Mouse (Mus musculus): Measurements from ENCODE around the gene Tppp3. TPM values are rescaled to one million over a fixed set of nuclear protein-coding genes. Genes with fewer than 3 reads are reported as not detected.

The Tppp3 gene
- polyA plus RNA-seq, 1 experiment from 2014 or later: 63.6 TPM

GRCm38 (mm10) chr8:105472983-105473382 is 1.7 kb upstream of the Tppp3 start:
- H3K27ac ChIP-seq: no peak overlapping the region
- 69% methylated on average over 9 of the region's 9 CpGs for WGBS
- H3K4me2 ChIP-seq: no peak overlapping the region
- H3K4me3 ChIP-seq: no peak overlapping the region
- H3K4me1 ChIP-seq: peaks cover 58% of the 10 kb centered on the region
- H3K9me3 ChIP-seq: no peaks in the 10 kb centered on the region
- ATAC-seq (ENCODE audit: borderline replicate concordance, extremely low read depth, low FRiP score, low TSS enrichment): no peak
- H3K27me3 ChIP-seq: 0 out of 2 replicates have a peak, but pooled peaks cover 6% of the 10 kb centered on the region
- no peak overlapping the region for H3K9ac ChIP-seq
- 0 out of 2 replicates have a peak, but pooled peaks cover 6% of the 10 kb centered on the region for H3K36me3 ChIP-seq

GRCm38 (mm10) chr8:105472414-105472932 is 1.1 kb upstream of the Tppp3 start:
- peaks cover 61% of the 10 kb centered on the region for H3K4me1 ChIP-seq
- no peak overlapping the region for H3K4me2 ChIP-seq
- H3K36me3 ChIP-seq: 0 out of 2 replicates have a peak, but pooled peaks cover 6% of the 10 kb centered on the region
- no peak overlapping the region for H3K9ac ChIP-seq
- 45% methylated on average over 23 of the region's 23 CpGs for WGBS
- ATAC-seq (ENCODE audit: borderline replicate concordance, extremely low read depth, low FRiP score, low TSS enrichment): no peak
- H3K9me3 ChIP-seq: no peaks in the 10 kb centered on the region
- H3K27ac ChIP-seq: no peak overlapping the region
- H3K4me3 ChIP-seq: no peak overlapping the region
- 0 out of 2 replicates have a peak, but pooled peaks cover 6% of the 10 kb centered on the region for H3K27me3 ChIP-seq

GRCm38 (mm10) chr8:105470681-105471313 is 529 bp downstream of the Tppp3 start:
- peak overlapping the region; percentile 58 for H3K4me2 ChIP-seq
- H3K9ac ChIP-seq: peak overlapping the region; percentile 30; the same call in 1 of the 2 replicates
- 0 out of 2 replicates have a peak, but pooled peaks cover 6% of the 10 kb centered on the region for H3K27me3 ChIP-seq
- no peaks in the 10 kb centered on the region for H3K9me3 ChIP-seq
- ATAC-seq (ENCODE audit: borderline replicate concordance, extremely low read depth, low FRiP score, low TSS enrichment): no peak
- H3K4me1 ChIP-seq: peaks cover 75% of the 10 kb centered on the region
- WGBS: 19% methylated on average over 11 of the region's 11 CpGs
- H3K4me3 ChIP-seq: peak overlapping the region; percentile 32
- peak overlapping the region; percentile 3; the same call in 1 of the 2 replicates for H3K27ac ChIP-seq
- 0 out of 2 replicates have a peak, but pooled peaks cover 3% of the 10 kb centered on the region for H3K36me3 ChIP-seq

DNA sequence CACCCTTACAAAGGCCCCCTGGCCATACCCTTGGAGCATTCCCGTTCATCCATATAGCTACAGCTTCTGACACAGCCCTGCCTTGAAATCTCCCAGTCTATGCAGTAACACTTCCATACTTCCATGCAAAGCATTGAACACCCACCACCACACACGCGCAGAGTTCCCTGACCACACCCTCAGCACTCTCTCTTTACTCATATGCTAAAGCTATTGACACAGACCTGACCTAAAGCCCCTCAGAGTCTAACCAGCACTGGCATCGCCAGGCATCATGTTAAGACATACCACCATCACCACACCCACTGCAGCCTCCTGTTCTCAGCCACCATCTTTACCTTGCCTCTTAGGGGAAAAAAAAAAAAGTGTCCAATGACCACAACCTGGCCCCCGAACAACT is 1.1 kb downstream of the Tppp3 start:
- ATAC-seq (ENCODE audit: borderline replicate concordance, extremely low read depth, low FRiP score, low TSS enrichment): no peak
- Histone ChIP-seq H3K27ac (no peak overlapping the region), H3K4me3 (no peak overlapping the region), H3K4me2 (peak overlapping the region; percentile 58; the same call in 1 of the 2 replicates), H3K36me3 (no peaks in the 10 kb centered on the region), H3K9me3 (no peaks in the 10 kb centered on the region), H3K4me1 (peaks cover 70% of the 10 kb centered on the region), H3K9ac (no peak overlapping the region), H3K27me3 (0 out of 2 replicates have a peak, but pooled peaks cover 6% of the 10 kb centered on the region)
- WGBS: 70% methylated on average over 5 of the region's 5 CpGs

DNA sequence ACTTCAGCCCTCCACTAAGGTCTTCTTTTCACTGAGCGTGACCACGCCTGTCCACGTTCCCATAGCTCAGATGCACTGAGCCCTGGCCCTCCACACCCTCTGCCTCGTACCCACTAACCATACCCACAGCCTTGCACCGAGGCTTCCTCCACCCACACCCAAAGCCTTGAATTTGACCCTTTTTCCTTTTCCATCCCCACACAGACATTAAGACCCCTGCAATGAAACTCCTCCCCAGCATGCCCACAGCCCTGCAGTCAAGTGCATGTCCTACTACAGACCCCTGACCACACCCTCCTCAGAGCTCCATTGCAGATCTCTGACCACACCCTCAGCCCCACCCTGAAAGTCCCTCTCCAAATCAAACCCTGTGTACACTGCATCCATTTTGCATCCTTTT is 1.5 kb downstream of the Tppp3 start:
- Histone ChIP-seq H3K4me3 (no peak overlapping the region), H3K27me3 (0 out of 2 replicates have a peak, but pooled peaks cover 6% of the 10 kb centered on the region), H3K4me1 (peaks cover 66% of the 10 kb centered on the region), H3K4me2 (0 out of 2 replicates have a peak overlapping the region, but pooled peaks have one; percentile 58), H3K27ac (no peak overlapping the region), H3K36me3 (no peaks in the 10 kb centered on the region), H3K9ac (no peak overlapping the region), H3K9me3 (no peaks in the 10 kb centered on the region)
- 89% methylated on average over 5 of the region's 5 CpGs for WGBS
- ATAC-seq (ENCODE audit: borderline replicate concordance, extremely low read depth, low FRiP score, low TSS enrichment): no peak

DNA sequence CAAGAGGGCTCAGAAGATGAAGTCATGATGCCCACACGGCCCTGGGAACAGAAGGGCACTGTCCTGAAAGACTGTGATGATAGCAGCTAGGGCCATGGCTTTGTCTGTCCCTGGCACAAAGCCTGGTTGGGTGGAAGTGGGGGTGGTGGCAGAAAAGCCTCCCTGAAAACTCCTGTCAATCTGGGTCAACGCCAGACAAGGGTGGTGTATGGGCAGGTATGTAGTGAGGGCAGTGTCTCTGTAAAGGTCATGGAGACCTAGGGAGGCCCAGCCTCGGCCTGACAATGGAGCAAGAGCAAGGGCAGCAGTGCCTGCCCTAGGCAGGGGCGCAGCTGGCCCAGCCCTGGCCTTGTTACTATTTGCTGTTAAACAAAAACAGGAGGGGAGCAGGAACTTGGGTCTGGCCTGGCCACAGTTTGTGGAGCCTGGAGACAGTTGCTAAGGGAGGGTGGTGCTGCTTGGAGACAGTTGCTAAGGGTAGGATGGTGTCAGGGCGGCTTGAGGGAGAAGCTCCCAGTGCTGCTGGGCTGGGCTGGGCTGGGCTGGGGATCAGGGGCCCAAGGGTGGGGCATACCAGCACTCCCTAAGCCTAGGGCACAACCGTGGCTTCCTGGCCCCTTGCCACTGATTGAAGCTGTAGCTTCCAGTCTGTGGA is 2.2 kb downstream of the Tppp3 start:
- H3K27ac ChIP-seq: no peak overlapping the region
- no peak overlapping the region for H3K4me3 ChIP-seq
- H3K27me3 ChIP-seq: 0 out of 2 replicates have a peak, but pooled peaks cover 6% of the 10 kb centered on the region
- no peaks in the 10 kb centered on the region for H3K36me3 ChIP-seq
- WGBS: 39% methylated on average over 6 of the region's 6 CpGs
- H3K4me1 ChIP-seq: peaks cover 64% of the 10 kb centered on the region
- H3K4me2 ChIP-seq: no peak overlapping the region
- ATAC-seq (ENCODE audit: borderline replicate concordance, extremely low read depth, low FRiP score, low TSS enrichment): no peak
- H3K9me3 ChIP-seq: no peaks in the 10 kb centered on the region
- H3K9ac ChIP-seq: no peak overlapping the region

DNA sequence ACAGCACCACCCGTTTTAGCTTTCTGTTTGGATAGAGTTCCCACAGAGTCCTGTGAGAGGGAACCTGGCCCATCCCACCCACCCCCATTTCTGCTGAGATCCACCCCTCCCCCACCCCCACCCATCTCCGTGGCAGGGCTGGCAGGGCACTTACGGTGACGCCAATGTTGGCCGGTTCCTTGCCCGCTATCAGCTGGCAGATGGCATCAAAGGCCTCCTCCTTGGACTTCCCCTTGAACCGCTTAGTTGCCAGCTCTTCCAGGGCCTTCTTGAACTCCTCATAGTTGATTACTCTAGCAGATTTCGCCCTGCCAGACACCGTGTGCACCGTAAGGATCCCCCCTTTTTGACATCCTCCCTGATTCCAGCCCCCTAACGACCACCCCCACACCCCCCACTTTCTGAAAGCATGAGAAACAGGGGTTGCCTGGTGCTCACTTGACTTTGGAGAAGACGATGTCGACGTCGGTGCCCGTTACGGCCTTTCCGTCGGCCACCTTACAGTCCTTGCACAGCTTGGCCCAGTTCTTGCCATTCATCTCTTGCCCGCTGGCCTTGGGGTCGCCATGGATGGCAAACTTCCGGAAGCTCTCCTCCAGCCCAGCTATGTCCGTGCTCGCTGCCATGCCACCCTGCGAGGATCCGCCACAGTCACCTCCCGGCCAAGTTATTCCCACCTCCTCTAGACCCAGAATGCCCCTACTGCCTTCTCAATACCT is 3.2 kb downstream of the Tppp3 start:
- no peak overlapping the region for H3K9ac ChIP-seq
- peaks cover 56% of the 10 kb centered on the region for H3K4me1 ChIP-seq
- 89% methylated on average over 27 of the region's 27 CpGs for WGBS
- no peak overlapping the region for H3K27ac ChIP-seq
- no peak overlapping the region for H3K4me3 ChIP-seq
- no peak overlapping the region for H3K4me2 ChIP-seq
- ATAC-seq (ENCODE audit: borderline replicate concordance, extremely low read depth, low FRiP score, low TSS enrichment): no peak
- H3K9me3 ChIP-seq: no peaks in the 10 kb centered on the region
- H3K27me3 ChIP-seq: 0 out of 2 replicates have a peak, but pooled peaks cover under 1% of the 10 kb centered on the region
- no peaks in the 10 kb centered on the region for H3K36me3 ChIP-seq

GRCm38 (mm10) chr8:105467396-105467985 is 3.8 kb downstream of the Tppp3 start:
- H3K4me2 ChIP-seq: no peak overlapping the region
- no peak overlapping the region for H3K4me3 ChIP-seq
- peaks cover 56% of the 10 kb centered on the region for H3K4me1 ChIP-seq
- no peaks in the 10 kb centered on the region for H3K9me3 ChIP-seq
- no peak for ATAC-seq (ENCODE audit: borderline replicate concordance, extremely low read depth, low FRiP score, low TSS enrichment)
- no peaks in the 10 kb centered on the region for H3K27me3 ChIP-seq
- H3K27ac ChIP-seq: peak overlapping the region; percentile 46
- no peak overlapping the region for H3K9ac ChIP-seq
- WGBS: 90% methylated on average over 10 of the region's 10 CpGs
- no peaks in the 10 kb centered on the region for H3K36me3 ChIP-seq

DNA sequence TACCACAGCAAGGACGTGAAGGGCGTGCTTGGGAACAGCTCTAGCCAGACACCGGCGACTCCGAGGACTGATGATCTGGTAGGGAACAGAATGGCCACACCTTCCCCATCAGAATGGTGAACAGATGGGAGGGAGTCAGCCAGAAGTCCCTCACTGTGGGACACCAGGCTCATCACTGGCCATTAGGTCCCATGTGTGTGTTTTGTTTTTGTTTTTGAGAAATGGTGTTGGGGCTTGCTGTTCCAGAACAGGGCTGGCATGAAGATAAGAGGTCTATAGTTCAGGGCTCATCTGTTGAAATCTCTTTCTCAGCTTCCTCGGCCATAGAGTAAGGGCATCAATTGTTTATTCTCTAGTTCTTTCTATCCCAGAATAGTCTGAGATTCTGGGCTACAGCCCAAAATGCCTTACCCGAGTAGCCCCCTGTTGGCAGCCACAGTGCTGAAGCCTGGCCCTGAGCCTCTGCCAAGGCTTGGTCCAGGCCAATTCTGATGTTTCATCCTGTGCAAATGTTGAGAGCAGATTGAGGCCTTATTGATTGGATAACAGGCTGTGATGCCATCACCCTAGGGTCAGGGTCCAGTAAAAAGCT is 4.5 kb downstream of the Tppp3 start:
- WGBS: 64% methylated on average over 7 of the region's 7 CpGs
- H3K9ac ChIP-seq: no peak overlapping the region
- no peak overlapping the region for H3K4me3 ChIP-seq
- no peaks in the 10 kb centered on the region for H3K27me3 ChIP-seq
- H3K9me3 ChIP-seq: no peaks in the 10 kb centered on the region
- no peaks in the 10 kb centered on the region for H3K36me3 ChIP-seq
- peaks cover 52% of the 10 kb centered on the region for H3K4me1 ChIP-seq
- H3K27ac ChIP-seq: peak overlapping the region; percentile 46
- ATAC-seq (ENCODE audit: borderline replicate concordance, extremely low read depth, low FRiP score, low TSS enrichment): no peak
- no peak overlapping the region for H3K4me2 ChIP-seq

- Histone ChIP-seq H3K4me3 (no peak overlapping the region), H3K36me3 (no peaks in the 10 kb centered on the region), H3K9me3 (no peaks in the 10 kb centered on the region), H3K4me2 (no peak overlapping the region), H3K27ac (peak overlapping the region; percentile 46), H3K9ac (no peak overlapping the region), H3K4me1 (peaks cover 47% of the 10 kb centered on the region), H3K27me3 (no peaks in the 10 kb centered on the region)
- no peak for ATAC-seq (ENCODE audit: borderline replicate concordance, extremely low read depth, low FRiP score, low TSS enrichment)
- 73% methylated on average over 6 of the region's 6 CpGs for WGBS
Measured at GRCm38 (mm10) chr8:105466246-105466645, 5.1 kb downstream of the Tppp3 start.

- Histone ChIP-seq H3K4me2 (no peak overlapping the region), H3K4me1 (peaks cover 39% of the 10 kb centered on the region), H3K4me3 (no peak overlapping the region), H3K9me3 (no peaks in the 10 kb centered on the region), H3K27ac (no peak overlapping the region), H3K36me3 (no peaks in the 10 kb centered on the region), H3K27me3 (no peaks in the 10 kb centered on the region), H3K9ac (no peak overlapping the region)
- 60% methylated on average over 7 of the region's 7 CpGs for WGBS
- no peak for ATAC-seq (ENCODE audit: borderline replicate concordance, extremely low read depth, low FRiP score, low TSS enrichment)
Measured at GRCm38 (mm10) chr8:105464595-105464994, 6.7 kb downstream of the Tppp3 start.
